Mouse (Mus musculus) right cerebral cortex, postnatal 36 days (tissue): ENCODE data around the gene Nosip.
A peak's percentile ranks its signal among the peaks of the same experiment; 100 is the strongest.
"Not testable (repeated sequence)": the region's sequence is repeated elsewhere in the genome, so short reads cannot be mapped to it uniquely, and the experiment has no call there.

ENCODE experiments used
- DNase-seq, 2 experiments: peaks; one replicate each; pipeline ENCODE4 v3.0.0; 2022; ENCODE audit warnings: low spot score in 2 of 2, mixed read lengths in 1 of 2

The Nosip gene

DNA sequence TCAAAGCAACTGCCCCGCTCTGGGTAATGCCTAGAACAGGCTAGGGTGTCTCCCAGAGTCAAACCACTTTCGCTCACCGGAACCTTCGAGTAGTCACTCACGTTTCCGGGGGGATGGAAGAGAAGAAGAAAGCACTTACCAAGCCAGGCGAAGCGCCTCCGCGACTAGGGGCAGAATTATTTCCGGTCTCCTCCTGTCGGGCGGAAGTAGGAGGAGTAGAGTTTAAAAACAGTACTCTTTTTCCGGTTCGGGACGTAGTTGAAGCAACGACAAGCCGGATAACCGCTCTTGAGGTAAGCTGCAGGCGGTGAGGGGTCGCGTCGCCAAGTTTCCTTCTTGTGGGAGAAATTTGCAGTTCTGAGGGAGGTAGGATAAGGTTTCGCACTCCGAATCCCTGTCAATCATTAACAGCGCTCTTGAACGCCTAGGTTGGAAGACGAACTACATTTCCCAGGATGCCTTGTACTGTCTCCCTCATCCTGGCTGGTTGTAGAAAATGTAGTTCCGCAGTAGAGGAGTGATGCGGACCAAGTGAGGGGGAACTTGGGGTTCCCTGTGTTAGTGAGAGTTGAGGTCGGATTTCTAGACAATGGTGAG is at the start of gene Nosip, which contains the start of gene Prrg2:
TSS of gene Nosip (plus strand) at position 191 of the 597 bp plus-strand sequence.
TSS of gene Prrg2 (minus strand) at position 439 of the 597 bp plus-strand sequence.
- peak; percentile 89 to 94 for DNase-seq

DNA sequence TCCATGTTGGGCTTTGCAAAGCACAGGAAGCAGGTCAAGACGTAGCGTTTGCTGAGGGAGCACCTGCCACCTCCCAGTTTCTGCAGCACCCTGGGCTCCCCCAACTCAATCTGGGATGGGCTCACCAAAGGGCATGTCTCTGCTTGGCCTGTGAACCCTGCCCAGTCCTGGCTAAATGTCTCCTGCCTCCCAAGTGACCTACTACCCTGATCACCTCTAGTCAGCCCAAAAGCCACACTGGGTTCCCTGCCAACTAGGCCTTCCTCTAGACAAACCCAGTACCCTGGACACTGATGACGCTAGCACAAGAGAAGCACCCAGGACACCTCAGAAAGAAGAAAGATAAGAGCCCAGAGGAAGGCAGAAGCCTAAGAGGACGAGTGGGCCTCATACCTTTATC is 49.4 kb upstream of the Nosip start:
- no peak for DNase-seq

DNA sequence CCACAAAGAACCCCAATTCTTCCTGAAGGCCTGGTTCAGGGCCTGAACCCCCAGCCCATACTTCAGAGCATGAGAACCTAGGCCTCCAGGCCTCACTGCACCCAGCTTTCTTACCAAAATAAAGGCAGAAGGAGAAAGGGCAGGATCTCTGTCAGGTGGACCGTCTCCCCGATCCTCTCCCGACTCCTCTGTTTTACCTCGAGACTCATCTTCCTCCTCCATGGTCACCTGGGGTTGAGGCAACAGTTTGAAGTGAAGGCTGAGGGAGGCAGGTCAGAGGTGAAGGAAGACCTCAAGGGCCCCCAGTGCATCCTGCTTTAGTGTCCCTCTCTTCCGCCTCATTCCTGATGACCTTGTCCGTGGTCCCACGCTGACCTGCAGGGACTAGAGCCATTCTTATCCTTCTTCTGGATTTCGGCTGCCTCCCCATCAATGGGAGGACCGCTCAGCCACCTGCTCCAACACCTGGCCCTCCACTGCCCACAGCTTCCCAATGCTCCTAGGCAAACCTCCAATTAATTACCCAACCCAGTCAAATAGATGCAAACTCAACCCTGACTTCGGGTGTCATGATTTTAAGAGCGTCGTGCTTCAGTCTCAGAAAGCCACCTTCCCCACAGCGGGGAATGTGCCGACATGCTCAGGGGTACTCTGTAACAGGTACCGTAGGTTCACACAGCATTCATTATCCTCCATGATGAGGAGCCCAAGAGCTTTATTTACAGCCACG is 48.7 kb upstream of the Nosip start:
- no peak for DNase-seq

DNA sequence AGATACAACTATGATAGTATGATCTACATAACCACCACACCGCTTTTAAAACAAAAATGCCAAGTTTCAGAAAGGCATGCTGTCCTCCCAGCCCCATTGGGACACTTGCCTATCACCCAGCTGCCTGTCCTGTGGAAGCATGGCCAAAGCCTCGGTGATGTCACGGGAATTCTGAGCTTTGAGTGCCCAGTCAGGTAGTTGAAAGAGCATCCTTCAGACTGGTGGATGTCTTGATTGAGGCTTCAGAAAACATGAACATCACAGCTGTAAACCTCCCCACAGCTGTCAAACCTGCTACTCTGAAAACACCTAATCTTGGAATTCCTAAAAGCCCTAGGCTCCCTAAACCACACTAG is 48.2 kb upstream of the Nosip start:
- DNase-seq, result no peak

DNA sequence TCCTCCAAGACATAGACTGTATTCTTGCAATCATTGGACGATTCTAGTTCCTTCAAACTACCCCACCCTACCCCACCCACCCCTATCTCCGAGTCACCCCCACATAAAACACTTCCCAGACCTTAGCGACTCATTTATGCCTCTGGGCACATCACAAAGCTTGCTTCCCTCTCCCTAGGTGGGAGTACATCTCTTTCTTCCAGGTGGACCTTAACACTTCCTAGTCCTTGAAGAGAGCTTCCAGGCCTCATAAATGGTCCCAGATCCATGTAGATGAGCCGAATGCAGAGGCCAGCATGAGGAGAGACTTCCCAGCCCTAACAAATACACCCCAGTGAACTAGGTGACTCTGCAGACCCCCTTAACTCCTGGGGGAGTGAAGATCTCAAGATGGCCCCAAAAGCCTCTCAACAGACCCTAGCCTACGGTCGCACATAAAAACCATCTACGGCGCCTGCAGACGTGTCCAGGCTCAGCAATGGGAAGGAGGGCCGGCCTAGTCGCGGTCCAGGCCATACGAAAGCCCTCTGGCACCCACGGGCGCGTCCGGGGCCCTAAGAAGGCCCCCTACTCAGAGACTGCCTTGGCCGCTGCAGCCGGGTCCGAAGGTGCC is 46.8 kb upstream of the Nosip start:
- no peak for DNase-seq

DNA sequence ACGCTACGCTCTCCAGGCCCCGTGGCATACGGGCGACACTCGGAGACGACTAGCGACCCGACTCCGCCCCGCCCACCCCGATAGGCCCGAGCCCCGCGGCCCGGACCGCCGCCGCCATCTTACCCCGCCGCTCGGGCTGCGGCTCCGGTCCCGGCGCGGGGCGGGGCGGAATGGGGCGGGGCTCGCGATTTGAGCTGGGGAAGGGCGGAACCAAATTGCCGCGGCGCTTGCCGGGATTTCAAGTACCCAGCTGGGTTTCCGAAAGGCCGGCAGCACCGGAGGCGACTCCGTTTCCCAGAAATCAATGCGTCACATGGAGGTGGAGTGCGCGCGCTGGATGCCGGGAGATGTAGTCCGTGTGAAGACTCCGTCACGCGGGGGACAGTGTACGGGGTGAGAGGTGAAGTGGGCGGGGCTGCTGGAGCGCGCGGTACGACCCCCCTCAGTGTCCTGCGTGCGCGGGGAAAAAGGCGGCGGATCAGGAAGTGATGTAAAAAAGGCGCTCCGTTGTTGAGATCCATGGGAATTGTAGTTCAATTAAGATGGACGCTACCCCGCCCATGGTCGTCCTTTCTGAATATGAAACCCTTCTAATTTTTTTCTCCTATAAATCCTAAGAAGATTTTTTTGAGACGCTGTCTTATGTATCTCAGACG is 46.1 kb upstream of the Nosip start, which contains the start of gene Scaf1:
TSS of gene Scaf1 (minus strand) at position 407 of the 656 bp plus-strand sequence.
- DNase-seq, result peak; percentile 100

DNA sequence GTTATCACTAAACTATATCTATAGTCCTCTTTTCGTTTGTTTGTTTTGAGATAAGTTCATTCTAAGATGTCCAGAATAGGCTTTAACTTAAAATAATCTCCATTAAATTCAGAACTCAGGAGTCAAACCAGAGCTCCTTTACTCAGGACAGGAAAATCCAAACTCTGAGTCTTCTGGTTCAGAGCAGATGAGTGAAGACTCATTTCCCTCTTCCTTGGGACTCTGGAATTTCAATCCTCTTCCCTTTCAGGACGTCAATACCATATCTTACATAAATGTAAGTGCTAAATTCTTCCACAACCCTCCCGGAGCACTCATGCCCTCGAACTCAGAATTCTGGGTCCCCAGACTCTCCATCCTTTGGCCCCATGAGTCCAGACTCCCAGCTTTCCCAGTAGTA is 45.5 kb upstream of the Nosip start:
- DNase-seq, result no peak

DNA sequence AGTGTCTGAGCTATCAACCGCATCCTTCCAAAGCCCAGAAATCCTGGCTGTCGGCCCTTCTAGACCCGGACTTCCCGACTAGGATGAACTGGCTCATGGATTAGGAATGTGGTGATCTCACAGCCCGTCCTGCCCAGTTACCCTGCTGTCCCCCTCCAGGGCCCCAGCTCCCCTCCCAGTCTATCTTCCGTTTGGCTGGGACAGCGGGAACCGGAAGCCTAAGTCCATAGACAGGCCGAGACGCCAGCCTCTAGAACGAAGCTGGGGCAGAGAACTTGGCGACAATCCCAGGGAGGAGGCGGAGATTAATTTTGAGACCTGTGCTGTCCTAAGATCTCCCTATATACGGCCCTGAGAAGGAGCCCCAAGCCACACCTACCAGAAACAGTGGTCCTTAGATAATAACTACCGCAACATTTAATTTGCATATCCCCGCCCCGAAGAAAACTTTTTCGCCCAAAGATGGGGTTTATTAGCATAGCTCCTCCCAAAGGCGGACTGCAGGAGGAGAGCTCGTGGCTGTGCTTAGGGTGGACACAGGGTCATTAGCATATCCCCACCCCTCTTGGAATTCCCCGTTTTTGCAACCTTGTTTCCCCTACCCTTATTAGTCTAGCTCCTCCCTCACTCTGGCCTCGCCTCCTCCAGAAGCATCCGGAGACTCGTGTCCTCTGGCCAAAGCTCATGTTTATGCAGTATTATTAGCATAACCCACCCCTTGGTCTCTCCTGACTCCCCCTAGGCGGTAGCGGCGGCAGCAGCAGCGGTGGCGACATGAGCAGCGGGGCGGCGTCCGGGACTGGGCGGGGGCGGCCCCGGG is 44.8 kb upstream of the Nosip start, which contains the start of gene Rras:
TSS of gene Rras (plus strand) at position 720 of the 820 bp plus-strand sequence.
- DNase-seq, result peak; percentile 78 to 92

DNA sequence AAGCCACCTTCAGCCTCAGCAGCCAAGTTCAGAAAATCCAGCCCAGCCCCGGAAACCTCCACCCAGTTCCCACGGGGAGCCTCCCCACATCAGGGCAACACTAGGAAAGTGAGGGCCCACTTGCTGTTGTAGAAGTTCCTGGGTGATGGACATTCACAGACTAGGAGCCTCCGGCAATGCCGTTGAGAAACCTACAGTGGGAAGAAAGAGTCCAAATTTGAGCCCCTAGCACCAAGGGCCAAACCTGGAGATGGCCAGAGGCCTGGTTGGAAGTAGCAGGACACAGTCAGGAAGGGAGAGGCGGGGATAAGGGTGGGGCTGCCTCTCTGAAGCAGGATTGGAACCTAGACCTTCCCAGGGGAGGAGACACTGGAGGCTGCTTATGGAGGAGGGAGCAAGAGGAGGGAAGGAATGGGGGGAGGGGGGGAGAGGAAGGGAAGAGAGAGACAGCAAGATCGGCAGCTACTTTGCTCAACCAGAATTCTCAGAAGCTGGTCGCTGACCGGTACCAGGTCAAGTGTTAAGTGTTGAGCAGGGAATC is 43.1 kb upstream of the Nosip start:
- DNase-seq, result no peak

DNA sequence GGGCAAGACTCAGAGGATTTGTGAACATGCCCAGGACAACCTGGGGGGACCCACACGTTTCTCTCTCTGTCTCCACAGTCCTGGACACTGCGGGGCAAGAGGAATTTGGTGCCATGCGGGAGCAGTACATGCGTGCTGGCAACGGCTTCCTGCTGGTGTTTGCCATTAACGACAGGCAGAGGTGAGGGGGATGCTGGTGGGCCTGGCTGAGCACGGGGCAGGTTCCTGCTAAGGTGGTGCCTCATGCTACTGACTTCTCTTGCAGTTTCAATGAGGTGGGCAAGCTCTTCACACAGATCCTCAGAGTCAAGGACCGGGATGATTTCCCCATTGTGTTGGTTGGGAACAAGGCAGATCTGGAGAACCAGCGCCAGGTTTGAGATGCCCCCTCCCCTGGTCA is 42.0 kb upstream of the Nosip start:
- no peak for DNase-seq

DNA sequence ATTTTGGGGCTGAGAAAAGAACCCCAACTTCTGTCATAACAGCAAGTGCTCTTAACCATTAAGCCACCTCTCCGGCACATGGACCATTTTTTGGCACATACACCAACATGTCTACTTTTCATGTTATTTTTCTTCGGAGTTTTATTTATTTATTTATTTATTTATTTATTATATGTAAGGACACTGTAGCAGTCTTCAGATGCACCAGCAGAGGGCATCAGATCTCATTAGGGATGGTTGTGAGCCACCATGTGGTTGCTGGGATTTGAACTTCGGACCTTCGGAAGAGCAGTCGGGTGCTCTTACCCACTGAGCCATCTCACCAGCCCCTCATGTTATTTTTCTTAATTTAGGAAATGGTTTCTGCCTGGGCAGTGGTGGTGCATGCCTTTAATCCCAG is 38.5 kb upstream of the Nosip start:
- not testable (repeated sequence) for DNase-seq

DNA sequence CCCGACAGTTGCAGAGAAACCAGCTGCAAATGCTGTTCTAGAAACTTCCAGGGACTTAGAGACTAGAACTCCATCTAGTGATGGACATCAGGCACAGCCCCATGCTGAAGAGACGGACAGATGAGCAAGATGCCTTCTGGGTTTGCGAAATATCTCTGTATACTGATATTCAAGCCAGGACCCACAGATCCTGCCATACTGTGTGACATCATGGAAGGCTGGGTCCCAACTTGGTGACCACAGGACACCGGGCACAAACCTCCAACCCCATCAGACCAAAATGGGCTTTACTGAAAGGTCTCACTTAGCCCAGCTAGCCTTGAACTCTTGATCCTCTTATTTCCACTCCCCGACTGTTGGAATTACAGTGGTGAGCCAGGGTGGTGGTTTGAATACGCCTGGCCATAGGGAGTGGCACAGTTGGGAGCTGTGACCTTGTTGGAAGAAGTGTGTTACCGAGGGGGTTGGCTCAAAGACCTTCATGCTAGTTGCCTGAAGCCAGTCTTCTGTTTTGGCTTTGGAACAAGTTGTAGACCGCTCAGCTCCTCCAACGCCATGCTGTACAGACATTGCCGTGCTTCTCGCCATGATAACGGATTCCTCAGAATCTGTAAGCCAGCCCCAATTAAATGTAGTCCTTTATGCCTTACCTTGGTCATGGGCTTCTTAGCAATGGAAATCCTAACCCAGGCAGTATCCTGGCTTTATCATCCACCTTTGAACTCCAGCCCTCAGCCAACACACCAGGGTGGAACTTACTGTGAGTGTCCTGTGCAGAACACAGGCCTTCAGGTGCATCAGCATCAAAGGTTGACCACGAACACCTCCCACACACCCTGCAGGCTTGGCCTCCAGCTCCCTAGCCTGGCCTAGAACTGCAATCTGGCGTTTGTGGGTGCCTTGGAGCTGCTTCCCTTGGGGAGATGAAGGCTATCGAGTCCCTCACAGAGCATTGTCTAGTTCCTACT is 37.7 kb upstream of the Nosip start:
- no peak for DNase-seq

DNA sequence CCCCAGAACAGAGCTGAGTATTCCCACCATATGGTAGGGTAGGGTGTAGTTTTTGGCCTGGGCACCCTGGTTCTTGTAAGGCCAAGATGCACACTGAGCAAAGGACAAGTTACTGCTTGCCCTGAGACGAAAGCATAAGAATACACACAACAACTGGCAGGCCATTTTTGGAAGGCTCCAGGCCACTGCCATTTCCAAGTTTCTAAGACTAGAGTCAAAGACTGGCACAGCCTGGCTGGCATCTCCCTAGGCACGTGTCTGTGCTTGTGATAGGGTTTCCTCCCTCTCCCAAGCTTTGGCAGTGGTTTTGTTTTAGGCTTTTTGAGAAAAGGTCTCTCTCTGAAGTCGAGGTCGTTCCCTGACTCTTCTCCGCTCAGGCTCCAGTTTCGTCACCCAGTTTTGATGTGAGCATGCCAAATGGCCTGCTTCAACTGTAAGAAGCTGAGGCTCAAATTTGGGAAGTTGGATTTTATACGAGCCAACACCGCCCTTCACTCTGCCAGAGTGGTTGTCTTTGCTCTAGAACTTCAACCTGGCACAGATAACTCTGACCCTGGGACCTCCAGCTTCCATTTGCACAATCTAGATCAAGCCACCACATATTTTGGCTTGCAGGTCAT is 36.5 kb upstream of the Nosip start:
- no peak for DNase-seq

DNA sequence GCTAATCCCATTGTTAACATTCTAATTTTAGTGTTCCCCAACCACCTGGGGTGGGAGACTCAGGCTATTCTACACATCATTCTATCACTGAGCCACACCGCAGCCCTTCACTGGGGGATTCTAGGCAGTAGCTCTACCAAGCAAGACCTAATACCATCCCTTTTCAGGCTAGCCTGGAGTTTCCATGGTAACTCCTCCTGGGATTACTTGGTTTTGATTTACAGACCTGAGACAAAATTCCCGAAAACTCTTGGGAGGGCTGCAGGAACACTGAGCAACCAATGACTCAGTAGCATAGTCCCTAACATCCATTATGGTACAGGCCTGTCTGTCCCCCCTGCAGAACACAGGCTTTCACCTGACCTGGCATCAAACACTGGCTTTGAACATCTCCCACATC is 36.0 kb upstream of the Nosip start:
- no peak for DNase-seq

DNA sequence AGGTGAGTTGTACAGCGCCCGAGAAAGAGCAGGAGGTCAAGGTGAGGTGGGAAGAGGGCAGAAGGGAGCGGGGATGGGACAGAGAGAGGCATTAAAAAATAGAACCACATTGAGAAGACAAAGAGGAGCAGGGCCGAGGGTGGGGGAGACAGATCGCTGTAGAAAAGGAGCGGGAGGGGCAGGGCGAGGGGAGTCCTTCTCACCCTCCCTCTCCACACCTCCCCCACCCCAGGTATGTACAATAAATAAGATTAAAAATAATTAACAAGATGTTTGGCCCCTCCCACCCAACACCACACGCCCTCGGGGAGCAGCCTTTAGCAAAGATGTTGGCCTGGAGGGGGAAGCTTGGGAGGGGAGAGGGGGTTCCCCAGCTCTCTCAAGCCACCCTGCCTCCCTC is 34.5 kb upstream of the Nosip start:
- DNase-seq, result no peak

DNA sequence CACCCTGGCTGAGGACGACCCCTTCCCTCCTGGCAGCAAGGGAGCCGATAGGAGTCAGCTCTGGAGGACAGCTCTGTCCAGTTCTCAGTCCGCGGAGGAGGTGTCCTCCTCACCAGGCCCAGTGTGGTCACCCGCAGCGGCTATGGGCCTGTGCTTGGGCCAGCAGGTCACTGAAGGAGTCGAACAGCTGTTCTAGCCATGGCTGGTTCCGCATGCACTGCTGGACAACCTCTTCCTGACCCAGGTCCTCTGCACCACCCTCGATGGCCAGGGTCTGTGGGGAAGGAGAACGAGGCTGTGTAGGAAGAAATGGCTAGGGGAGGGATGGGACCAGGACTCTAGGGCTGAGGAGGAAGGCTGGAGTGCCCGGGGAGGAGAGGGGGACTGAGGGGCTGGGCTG is 33.9 kb upstream of the Nosip start:
- DNase-seq, result no peak

DNA sequence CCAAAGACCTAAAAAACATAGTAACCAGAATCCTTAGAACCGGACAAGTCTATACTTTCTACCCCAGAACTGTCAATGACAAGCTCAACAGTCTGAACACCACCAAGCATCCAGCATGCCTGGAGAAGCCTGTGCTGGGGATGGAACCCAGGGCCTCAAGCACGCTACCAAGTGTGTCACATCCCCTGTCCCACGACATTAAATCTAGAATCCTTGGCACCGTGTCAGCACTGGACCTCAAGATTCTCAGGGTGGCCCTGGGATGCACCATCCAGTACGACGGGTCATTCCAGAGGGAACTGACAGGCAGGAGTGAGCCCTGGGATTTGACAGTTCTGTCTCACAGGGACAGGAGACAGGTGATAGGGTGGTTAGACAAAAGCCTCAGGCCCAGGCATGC is 32.2 kb upstream of the Nosip start:
- DNase-seq, result no peak

DNA sequence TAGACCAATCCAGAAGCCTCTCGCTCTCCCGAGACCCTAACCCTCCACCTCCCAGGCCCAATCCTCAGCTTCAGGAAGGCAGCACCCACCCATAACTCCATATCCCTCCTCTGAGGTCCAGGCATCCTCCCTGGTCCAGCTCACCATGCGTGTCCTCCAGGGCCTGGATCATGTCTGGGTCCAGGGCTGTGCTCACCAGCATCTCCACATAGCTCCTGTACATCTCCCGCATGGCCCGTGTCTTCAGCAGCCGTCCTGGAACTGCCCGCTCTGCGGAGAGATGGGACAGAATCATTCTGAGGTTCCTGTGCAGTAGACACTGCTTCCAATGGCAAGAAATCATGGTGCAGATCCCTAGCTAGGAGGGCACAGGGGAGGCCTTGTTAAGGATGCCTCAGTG is 31.4 kb upstream of the Nosip start:
- DNase-seq, result no peak

DNA sequence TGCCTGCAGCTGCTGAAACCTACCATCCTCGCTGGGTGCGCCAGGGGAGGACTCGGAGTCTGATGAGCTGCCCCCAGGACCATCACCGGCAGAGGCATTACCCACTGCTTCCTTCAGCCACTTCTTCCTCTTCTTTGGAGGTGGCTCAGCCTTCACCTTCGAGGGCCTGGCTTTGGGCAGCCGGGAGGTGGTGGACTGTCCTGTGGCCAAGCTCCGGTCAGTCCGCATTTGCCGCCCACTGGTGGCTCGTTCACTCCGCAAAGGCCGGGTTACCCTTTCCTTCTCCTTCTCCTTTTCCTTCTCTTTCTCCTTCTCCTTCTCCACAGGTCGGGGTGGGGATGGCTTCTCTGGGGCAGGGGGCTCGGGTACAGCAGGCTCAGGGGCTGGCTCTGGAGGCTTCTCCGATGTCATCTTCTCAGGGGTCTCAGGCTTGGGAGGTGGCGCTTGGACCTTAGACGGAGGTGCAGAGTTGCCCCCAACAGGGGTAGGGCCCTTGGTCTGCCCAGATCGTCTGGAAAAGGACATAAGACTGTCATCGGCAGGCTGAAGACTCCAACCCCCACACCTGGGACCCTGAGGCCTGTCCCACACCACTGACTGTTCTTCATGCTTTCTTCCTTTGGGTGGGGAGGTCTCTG is 28.4 kb upstream of the Nosip start:
- DNase-seq, result no peak
